Mouse (Mus musculus): ENCODE measurements around the gene Tspan12.

DNA sequence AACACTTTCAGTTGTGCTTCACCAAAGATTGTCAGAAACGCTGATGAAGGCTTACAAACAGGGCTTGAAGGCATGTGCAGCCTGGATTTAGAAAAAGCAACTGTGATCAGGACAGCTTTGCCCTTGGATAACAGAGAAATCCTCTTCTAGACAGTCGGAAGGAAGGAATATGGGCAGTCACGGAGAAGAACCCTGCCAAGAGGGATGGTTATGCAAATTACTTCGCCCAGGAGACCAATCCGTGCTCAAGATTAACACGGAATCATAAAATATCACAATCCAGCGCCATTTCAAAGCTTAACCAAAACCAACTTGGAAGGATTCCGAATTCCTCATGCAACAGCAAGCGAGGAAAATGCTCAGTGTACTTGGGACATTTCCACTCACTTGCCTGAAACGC lies 55.9 kb downstream of the Tspan12 start:
- no peak for TF ChIP-seq CTCF (IDR thresholded peaks at IDR 0.05; ENCODE audit: borderline replicate concordance, control insufficient read depth, extremely low read depth, insufficient read depth, low read length, poor library complexity)
- no peak for TF ChIP-seq POLR2A (IDR thresholded peaks at IDR 0.05; ENCODE audit: control insufficient read depth, extremely low read depth, insufficient read depth, low read length, poor library complexity)
